Mouse (Mus musculus): ENCODE results near the gene Stx8.

Gene Stx8

DNA sequence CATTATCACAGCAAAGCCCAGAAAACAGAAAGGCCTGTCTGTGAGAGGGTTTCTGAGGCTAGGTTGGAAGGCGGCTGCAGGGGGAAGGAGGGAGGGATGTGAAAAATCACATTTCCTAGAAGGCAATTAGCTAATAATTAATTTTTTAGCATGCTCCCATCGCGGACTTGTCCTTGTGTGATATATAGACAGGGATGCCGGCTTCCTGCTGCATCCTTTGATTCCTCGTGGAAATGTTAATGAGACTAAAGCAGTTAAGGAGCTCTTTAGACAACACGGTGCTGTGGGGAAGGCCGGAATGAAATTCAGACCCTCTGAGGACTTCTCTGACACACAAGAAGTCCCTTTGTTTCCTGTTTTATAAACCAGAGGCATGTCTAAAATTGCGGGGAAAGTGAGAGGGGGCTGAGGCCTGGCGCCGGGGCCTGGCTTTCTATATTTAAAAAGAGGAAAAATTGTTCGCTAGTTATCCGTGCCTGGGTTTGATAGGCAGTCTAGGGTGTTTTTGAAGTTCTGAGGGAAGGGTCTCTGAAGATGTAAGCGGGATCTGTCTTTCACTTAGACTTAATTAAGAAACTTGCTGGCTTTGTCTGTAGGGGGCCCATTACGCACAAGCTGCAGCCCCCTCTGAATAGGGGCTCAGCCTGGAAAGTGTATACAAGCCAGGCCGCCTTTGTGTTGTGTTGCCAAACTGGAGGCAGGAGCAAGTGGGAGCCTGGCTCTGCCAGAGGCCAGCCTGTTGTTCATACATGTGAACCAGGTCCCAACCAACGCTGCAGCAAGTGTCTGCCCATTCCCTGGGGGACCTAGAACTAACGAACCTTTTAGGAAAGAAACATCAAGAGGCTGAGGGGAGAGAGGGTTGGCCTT is 179.8 kb downstream of the Stx8 start:
- DNase-seq (ENCODE audit: low read depth): no peak

DNA sequence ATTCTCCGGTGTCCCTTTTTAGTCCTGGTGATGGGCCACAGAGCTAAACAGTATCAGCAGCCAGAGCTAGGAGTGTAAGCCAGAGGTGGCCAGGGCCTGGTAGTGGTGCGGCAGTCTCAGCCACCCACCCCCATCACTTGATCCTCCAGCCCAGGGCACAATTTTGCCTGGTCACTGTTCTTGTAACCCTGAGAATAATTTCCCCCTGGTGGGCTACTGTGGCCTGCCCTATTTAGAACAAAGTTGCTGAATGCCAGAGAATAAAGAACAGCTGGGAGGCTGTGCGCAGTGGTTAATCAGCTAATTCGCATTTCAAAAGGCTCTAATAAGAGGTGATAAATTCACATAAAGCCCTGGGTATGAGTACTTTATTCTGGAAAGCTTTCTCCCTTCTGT is 180.5 kb downstream of the Stx8 start:
- no peak for DNase-seq (ENCODE audit: low read depth)

DNA sequence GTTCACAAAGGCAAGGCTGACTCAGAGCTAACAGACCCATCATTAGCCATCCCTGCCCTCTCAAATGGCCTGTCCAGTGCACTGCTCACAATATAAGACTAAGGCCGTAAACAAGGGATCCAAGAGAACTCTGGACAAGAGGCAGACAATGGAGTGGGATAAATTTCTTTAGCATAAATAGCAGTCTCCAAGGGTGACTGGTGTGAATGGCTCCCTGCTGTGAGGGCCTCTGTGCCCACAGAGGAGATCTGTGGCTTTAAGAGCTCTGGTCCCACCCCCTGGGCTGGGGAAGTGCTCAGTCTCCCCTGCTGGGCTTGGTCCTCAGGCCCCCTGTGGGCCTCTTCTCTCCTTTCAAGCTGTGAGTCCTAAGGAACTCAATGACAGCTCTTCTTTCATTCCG is 184.9 kb downstream of the Stx8 start:
- DNase-seq (ENCODE audit: low read depth): no peak

DNA sequence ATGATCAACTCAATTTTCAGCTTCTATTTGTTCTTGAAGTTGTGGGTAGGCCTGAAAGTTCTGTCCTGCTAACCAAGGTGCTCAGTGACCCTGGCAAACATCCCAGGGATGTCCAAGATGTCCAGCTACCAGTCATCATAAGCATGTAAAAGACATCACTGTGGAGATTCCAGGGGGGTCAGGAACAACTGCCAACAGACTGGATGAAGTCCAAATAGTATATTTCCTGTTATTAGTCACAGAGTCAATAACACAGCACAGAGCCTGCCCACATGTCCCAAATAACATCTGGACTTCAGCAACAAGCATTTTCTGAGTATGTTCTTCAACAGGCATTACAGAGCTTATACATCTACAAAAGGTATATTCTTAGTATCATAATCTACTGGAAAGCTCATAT is 189.8 kb downstream of the Stx8 start:
- DNase-seq (ENCODE audit: low read depth): no peak

DNA sequence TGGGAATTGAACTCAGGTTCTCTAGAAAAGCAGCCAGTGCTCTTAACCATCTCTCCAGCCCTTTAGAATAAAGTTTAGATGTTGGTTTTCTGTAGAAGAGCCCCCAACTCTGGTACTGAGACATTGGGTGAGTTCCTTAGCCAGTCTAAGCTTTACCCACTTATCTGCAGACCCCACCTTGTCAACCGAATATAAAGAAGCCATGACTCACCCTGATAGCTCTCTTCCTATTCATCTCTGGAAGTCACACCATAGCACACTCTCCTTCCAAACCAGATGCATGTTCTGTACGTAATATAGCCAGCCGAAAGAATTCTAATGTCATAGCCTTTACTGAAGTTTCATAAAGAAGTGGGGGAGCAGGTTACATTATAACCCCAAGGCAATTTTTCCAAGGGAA is 192.2 kb downstream of the Stx8 start:
- DNase-seq (ENCODE audit: low read depth): no peak

DNA sequence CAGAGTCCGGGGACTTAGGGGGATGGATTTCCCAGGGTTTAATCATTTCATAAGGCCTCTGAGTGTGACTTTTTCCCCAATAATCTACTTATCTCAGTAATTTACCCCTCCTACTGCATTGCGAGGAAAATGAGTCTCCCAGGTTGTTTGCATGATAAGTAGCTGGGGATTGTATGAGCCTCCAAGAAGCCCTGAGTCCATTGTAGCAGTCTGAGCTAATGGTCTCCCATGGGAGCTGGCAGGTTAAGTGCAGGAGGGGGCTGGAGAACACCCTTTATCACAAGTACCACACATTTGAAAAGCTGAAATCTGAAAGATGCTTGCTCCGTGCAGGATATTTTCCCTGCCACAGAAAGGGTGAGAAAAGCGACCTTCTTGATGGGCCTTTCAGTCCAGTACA is 193.9 kb downstream of the Stx8 start:
- no peak for DNase-seq (ENCODE audit: low read depth)

DNA sequence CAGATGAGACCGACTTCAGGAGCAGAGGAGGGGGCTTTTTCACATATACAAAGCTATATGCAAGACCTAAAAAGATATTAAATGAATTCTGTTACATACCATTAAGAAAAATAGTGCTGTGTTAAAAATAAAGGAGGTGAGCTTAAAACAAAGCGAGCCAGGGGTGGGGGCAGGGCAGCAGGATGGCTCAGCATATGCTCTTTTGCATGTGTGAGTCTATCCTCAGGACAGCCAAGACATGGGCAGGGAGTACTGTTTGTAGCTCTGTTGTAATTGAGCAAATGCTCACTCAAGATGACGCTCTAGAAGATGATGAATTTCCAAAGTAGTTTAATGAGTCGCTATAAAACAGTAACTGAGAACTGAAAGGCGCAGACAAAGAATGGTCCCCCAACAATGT is 198.4 kb downstream of the Stx8 start:
- DNase-seq (ENCODE audit: low read depth): no peak

DNA sequence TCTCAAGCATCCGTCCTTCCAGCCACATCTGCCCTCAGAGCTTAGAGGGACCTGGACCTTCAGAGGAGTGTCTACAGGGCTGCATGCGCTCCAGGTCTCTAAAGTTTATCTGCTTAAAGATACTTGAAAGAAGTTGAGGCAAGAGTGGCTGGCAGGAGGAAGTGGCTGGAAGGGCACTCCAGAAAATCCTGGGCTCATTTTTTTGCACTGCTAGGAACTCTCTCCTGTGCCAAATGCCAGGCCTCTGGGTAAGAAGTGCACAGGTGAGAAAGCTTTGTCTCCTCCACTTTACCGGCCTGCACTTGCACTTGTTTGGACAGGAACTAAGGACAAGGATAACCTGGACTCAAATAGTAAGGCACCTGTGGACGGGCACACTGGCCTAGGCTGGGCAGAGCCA is 202.4 kb downstream of the Stx8 start:
- DNase-seq (ENCODE audit: low read depth): no peak

DNA sequence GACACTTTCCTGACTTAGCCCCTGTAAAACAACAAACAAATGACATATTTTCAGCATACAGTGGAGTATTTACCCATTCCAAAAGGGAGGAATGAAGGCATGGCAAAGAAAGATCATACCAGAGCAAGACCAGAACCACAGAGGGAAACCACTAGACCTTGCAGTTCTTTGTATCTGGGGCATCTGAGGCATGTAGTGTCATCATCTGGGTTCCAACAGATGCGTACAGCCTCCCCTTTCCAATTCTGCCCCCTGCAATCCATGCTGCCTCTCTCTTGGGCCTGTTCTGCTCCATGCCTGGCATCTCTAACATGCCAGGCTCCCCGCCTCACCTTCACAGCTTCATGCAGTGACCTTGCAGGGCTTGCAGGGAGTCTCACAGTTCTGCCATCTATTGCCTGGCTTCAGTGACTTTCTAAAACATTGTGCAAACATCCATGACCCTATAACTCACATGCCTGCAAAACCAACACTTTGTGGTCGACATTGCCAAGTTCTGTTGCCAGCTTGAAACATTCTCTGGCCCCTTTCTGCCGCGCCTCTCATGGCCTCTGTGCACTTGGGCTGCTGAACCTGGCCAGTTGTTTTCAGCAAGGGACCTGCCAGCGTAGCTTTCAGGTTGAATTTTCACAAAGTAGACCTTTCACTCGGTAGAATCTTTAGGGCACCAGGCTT is 206.1 kb downstream of the Stx8 start:
- DNase-seq (ENCODE audit: low read depth): no peak

DNA sequence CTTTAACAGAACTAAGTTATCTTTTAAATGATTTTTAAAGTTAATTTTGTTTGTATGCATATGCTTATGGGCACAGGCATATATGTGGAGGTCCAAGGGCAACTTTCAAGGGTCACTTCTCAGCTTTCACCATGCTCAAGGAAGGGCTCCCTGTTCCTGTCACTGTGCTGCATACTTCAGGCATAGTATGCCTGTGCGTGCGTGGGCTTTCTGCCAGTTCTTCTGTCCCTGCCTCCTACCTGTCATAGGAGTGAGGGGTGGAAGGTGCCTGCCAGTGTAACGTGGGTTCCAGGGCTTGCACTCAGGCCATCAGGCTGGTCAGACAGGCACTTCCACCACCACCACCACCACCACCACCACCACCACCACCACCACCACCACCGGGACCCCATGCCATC is 206.7 kb downstream of the Stx8 start:
- DNase-seq (ENCODE audit: low read depth): no peak

DNA sequence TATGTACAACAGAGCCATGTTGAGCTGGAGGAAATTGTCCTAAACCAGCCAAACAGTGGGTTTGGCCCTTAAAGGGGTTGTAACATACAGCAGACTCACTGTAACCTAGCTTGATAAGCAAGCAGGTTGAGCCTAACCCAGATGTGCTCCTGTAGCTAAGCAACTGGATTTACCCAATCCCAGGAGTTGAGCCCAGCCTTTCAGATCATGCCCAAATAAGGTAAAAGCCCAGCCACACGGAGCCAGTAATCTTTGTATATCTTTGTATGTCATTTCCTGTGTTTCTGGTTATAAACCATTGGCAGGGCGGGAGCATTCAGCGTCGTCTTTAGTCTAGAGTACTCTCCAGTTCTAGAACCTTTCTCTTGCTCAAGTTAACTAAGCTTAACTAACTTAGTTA is 210.6 kb downstream of the Stx8 start:
- DNase-seq (ENCODE audit: low read depth): no peak

DNA sequence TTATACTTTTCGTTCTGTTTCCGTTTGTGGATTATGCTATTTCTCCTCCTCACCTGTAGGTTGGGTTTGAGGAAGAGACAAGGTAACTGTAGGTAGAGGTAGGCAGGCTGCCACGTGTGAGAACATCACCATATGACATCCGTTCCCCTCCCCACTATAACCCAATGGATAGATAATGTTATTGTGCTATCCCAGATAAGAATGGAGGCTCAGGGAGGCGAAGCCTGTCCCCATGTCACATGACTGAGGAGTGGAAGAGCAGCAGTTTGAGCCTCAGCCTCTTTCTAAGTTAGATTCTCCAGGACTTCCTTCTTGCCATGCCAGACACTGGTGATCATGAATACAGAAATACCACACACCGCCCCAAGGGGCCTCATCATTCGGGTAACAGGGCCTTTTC is 211.4 kb downstream of the Stx8 start:
- DNase-seq (ENCODE audit: low read depth): no peak

DNA sequence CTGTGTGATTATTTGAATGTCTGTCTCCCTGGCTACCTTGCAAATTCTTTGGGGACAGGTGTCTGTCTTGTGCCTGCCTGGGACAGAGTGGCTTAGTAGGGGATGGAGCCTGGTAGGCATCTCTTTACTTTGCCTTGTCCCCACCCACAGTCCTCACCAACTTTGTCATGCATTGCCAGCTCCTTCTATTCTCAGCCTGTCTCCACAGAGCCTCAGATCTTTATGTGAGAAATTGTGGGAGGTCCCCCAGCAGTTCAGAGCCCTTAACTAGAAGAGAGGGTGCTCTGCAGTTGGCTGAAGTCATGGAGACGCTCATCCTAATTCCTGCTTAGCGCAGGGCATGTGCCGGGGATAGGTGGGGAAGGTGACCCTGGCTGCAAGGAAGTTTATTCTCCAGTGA is 219.7 kb downstream of the Stx8 start:
- no peak for DNase-seq (ENCODE audit: low read depth)

DNA sequence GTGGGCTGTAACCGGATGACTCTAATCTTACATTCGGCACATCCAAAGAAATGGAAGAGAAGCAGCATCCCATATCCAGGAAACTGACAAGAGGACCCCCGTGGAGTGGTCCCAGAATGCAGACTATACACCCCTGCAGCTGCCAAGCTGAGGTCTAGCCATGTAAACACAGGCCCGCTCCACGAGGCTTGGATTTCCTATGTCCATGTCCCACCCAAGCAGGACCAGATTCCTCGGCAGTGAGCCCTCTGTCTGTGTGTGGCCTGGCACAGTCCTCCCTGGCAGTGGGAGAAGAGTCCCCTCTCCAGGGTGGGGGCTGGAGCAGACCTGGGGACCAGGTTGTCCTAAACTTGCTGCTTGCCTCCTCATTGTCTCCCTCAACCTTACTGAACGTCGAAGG is 221.2 kb downstream of the Stx8 start:
- DNase-seq (ENCODE audit: low read depth): no peak

DNA sequence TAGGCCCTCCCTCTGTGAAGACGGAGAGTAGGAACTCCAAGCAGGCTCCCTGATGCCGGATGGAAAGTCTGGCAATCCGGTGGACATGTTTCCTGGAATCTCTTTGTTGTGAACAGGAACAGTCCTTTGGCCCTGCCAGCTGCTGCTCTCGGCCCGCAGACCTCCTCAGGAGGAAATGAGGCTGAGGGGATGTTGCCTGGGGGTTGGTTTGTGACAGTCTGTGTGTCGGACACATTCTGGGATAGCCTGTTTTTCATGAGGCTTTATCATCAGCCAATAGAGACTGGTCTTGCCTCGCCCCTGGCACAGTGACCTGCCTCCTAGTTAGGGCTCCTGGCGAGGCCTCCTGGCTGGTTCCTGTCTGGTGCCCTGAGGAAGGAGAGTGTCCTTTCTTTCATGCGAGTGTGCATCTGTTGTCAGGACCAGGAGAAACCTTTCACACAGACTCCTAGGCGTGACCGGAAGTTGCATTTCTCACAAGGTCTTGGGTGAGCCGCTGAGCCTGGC is 222.8 kb downstream of the Stx8 start:
- no peak for DNase-seq (ENCODE audit: low read depth)

DNA sequence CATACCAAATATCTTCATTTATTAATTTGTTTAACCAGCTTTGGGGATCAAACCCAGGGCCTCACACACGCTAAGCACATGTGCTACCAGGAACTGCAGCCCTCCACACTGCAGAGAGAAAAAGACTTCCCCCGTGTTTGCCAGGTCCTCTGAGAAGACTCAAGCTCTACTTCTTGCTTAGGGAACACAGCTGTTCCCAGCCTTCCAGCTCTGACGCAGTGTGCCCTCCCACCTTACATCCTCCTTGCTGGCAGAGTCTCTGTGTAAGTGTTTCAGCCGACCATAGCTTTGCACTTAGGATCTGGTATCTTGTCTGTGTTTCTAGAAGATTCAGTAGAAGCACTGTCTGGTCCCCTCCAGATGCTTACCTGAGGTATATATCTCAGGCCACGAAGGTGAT is 224.9 kb downstream of the Stx8 start:
- no peak for DNase-seq (ENCODE audit: low read depth)

DNA sequence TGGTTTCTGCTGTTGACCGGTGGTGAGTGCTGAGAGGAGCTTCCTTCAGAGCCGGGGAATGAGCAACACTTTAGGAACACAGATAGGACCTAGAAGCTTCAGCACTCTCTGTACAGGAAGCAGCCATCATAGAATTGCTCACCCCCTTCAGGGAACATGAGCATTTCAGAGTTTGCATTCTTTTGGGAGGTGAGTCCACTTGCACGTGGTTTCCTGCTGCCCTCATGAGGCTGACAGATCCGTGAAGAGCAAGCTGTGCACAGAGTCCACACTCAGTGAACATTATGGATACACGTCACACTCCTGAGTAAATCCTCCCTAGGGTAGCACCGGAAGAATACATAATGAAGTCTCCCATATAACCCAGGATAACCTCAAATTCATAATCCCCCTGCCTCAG is 229.2 kb downstream of the Stx8 start:
- no peak for DNase-seq (ENCODE audit: low read depth)

DNA sequence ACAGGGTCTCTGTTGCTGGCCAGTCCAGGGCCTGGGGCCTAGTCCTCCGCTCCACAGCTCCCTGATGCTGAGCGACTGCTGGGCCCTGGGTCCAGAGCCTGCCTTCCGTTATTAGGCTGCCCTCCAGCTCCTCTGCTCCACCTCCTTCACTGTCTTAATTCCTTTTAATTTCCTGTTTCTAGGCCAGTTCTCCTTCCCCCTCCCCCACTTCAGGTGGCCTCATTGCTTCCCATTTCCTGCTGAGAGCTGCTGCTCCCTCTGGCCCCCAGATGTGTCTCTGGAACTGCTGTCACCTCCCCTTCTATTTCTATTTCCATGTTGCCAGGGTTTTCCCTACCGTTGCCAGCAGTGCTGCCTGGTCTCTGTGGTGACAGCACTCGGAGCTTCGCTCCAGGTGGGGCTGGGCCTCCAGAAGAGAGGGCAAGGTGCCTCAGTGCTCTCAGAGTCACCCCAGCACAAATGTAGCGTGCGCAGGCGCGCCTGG is 229.7 kb downstream of the Stx8 start:
- DNase-seq (ENCODE audit: low read depth): no peak

DNA sequence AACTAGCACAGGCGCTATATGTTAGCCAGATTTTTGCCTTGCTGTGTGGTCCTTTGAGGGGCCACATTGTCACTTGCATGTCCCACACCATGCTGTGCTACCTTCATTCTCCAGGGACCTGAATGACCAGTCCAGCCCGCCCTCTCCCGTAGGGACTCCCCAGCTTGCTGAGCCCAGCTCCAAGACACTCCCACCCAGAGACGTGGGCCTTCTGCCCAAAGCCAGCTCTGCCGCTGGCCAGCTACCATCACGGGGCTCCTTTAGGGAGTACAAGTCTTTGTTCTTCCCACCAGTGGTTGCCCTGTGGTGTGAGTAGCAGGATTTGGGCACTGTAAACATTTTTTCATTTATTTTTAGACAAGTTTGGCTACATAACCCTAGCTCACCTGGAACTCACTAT is 230.6 kb downstream of the Stx8 start:
- no peak for DNase-seq (ENCODE audit: low read depth)

DNA sequence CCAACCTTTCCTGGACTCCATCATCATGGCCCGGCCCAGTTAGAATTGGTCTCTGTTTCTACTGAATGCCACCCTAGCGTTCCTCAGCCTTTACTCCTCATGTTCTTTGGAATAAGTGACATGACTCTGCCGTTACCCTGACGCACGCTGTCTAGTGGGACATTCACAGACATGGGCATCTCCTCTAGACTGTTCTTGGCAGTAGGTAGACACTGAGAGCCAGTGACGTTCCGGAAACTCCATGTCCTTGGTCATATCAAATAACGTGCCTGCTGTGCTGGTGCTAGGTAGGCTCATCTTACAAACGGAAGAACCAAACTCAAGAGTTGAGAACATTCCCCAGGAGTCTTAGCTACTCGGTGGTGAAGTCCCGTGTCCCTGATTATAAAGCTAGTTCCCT is 231.5 kb downstream of the Stx8 start:
- no peak for DNase-seq (ENCODE audit: low read depth)

DNA sequence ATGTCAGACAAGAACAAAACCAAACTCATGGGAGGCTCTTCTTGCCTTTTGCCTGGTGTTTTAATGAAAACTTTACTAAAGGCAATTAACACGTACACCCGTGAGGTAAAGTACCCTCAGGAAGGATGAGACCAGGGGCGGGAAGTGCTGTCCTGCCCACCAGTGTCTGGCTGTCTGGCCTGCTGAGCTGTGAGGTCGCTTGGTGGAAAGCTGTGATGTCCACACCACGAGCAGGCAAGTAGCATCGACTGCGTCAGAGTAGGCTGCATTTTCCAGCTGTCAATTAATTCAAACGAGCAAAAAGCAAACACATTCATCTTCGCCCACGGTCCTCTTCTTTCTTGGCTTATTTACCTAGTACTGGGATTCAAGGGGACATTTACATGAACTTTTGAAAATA is 232.7 kb downstream of the Stx8 start:
- no peak for DNase-seq (ENCODE audit: low read depth)

DNA sequence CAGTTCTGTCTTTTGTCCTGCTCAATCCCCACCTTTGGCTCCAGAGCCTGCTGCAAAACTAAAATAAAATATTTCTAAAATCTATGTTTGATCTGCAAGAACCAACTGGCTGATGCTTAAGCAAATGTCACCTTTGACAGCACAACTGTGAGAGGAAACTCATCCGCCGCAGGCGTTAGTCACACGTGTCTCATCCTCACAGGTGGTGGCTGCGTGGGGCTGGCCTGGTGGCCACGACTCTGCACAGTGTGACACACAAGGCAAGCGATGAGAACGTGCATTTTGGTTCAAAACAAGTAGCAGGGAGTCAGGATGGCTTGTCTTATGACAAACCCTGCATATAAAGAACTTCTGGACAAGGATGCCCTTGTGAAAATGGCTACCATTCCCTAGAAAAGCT is 233.1 kb downstream of the Stx8 start:
- no peak for DNase-seq (ENCODE audit: low read depth)

DNA sequence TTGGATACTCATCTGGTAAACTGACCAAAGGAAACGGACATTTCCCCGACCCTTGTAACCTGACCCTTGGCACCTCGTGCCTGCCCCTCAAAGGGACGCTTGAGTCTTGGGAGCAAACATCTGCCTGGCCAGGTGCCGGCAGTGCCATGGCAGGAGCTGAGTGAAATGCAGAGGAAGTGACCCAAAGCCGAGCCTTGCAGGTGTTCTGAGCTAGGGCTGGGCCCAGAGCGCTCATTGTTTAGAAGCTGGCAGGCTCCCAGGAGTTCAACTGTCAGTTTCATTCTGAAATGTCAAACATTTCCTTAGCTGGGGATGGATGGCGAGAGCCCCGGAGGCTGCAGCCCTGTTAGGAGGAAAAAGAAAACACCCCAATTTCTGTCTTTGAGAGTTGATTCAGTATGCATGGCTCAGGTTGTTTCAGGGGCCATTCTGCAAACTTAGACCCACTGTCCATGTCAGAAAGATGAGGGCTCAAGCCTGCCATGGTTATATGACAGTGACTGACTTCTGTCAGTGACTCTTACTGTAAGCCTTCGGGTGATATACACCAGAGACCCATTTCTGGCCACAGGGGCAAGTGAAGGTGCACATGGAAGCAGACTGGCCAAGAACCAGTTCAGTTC is 233.9 kb downstream of the Stx8 start:
- DNase-seq (ENCODE audit: low read depth): no peak

Data from c-Kit-positive CD71-negative TER-119-negative erythroid progenitor cells, embryonic 14.5 days (primary cell).